In genomic region chr8:49529294-49529693, GRCm38 (mm10) we compare ENCODE assay signal across 11 mouse cellular contexts.
DNase-seq lines count a peak whose midpoint lies in the region; ATAC-seq lines count a peak whose summit lies in the region.
"Had no signal": no experiment of that assay in that cellular context is flagged by ENCODE, and none has a peak within 500 bp of the region (broad histone marks: within the 10 kb centered on the region; RNA-seq: fewer than 3 reads in every experiment).

No protein-coding gene starts in this region.

- 67% methylated on average over 4 of the region's 4 CpGs for WGBS in forebrain, embryonic 10.5 days
- WGBS in forebrain, embryonic 13.5 days, result 74% methylated on average over 4 of the region's 4 CpGs
- 71% methylated on average over 4 of the region's 4 CpGs for whole genome bisulfite sequencing in embryonic facial prominence, embryonic 14.5 days

- no peaks in the 10 kb centered on the region for H3K36me3 ChIP-seq in forebrain, embryonic 10.5 days (replicated peaks)
- H3K36me3 ChIP-seq in forebrain, embryonic 13.5 days (ENCODE audit: poor library complexity, severe bottlenecking), result no peaks in the 10 kb centered on the region
- H3K36me3 ChIP-seq in embryonic facial prominence, embryonic 14.5 days (ENCODE audit: control insufficient read depth, insufficient read depth, low read length), result no peaks in the 10 kb centered on the region
- H3K36me3 ChIP-seq: G1E had no signal

- no peak overlapping the region for H3K4me3 ChIP-seq in forebrain, embryonic 10.5 days
- H3K4me3 ChIP-seq in forebrain, embryonic 13.5 days, result no peak overlapping the region
- no peak overlapping the region for H3K4me3 ChIP-seq in embryonic facial prominence, embryonic 14.5 days (ENCODE audit: low read depth, low read length)

- peak; percentile 16 for DNase-seq in forebrain, embryonic 10.5 days (ENCODE audit: extremely low spot score, low spot score)
- peak; percentile 13 for DNase-seq in left cerebral cortex, postnatal 4 days
- no peak for DNase-seq in left cerebral cortex, adult 8-10 months (ENCODE audit: low spot score in 2 of 2)
- DNase-seq in ES-CJ7 (ENCODE audit: low read depth, low spot score), result peak; percentile 52
- DNase-seq in embryonic facial prominence, embryonic 14.5 days (ENCODE audit: low spot score), result peak; percentile 16
- no peak for DNase-seq in thymus, postnatal 4 days
- DNase-seq in thymus, adult 18-20 months, result no peak
- DNase-seq: cerebellum, adult 11 months; layer of hippocampus, postnatal 36 days had no signal

- H3K27ac ChIP-seq in forebrain, embryonic 10.5 days, result no peak overlapping the region
- H3K27ac ChIP-seq in forebrain, embryonic 13.5 days, result no peak overlapping the region
- H3K27ac ChIP-seq in embryonic facial prominence, embryonic 14.5 days (replicated peaks; ENCODE audit: low read depth, low read length), result no peak overlapping the region

- 0 out of 2 replicates have a peak, but pooled peaks cover 4% of the 10 kb centered on the region for H3K4me1 ChIP-seq in forebrain, embryonic 10.5 days
- no peaks in the 10 kb centered on the region for H3K4me1 ChIP-seq in forebrain, embryonic 13.5 days
- no peaks in the 10 kb centered on the region for H3K4me1 ChIP-seq in embryonic facial prominence, embryonic 14.5 days (ENCODE audit: control insufficient read depth, insufficient read depth, low read length)

- ATAC-seq in forebrain, embryonic 13.5 days, result no peak
- no peak for ATAC-seq in embryonic facial prominence, embryonic 14.5 days (ENCODE audit: low read depth)

- intact Hi-C loops in left cerebral cortex, postnatal 4 days (cut with DNase I), result no loop called here

- no peak overlapping the region for H3K9ac ChIP-seq in forebrain, embryonic 13.5 days
- no peak overlapping the region for H3K9ac ChIP-seq in embryonic facial prominence, embryonic 14.5 days (ENCODE audit: low read depth, low read length)

- no peaks in the 10 kb centered on the region for H3K27me3 ChIP-seq in forebrain, embryonic 10.5 days (ENCODE audit: poor library complexity, severe bottlenecking)
- H3K27me3 ChIP-seq in forebrain, embryonic 13.5 days, result no peaks in the 10 kb centered on the region
- H3K27me3 ChIP-seq in embryonic facial prominence, embryonic 14.5 days (replicated peaks; ENCODE audit: control insufficient read depth, insufficient read depth, low read length), result no peaks in the 10 kb centered on the region

- no peaks in the 10 kb centered on the region for H3K9me3 ChIP-seq in forebrain, embryonic 10.5 days
- no peaks in the 10 kb centered on the region for H3K9me3 ChIP-seq in forebrain, embryonic 13.5 days (replicated peaks)
- H3K9me3 ChIP-seq in embryonic facial prominence, embryonic 14.5 days (ENCODE audit: control insufficient read depth, low read length), result no peaks in the 10 kb centered on the region

- no peak overlapping the region for H3K4me2 ChIP-seq in forebrain, embryonic 13.5 days
- no peak overlapping the region for H3K4me2 ChIP-seq in embryonic facial prominence, embryonic 14.5 days (ENCODE audit: low read depth, low read length)

Comparison
In these comparisons a context has a peak if more than half of its experiments do, and no peak if none do; other contexts are left out.
1. DNase-seq: peak in forebrain, embryonic 10.5 days (single experiment), left cerebral cortex, postnatal 4 days (single experiment), ES-CJ7 (single experiment) and embryonic facial prominence, embryonic 14.5 days (single experiment); none in left cerebral cortex, adult 8-10 months (0 of 2), thymus, postnatal 4 days (single experiment) and thymus, adult 18-20 months (0 of 2).